Mouse (Mus musculus): ENCODE measurements at regions not wholly inside any gene's neighbourhood (a gene's known extent, or its start where the extent isn't known, plus 50 kb on each side); places are given as distances from the start of the nearest gene placed in this dataset.
"Not testable (repeated sequence)": the region's sequence is repeated elsewhere in the genome, so short reads cannot be mapped to it uniquely, and the experiment has no call there.

GRCm38 (mm10) chr2:79022954-79023353 is 155.0 kb downstream of the Ube2e3 start:
- WGBS (ENCODE audit: insufficient replicate concordance) = 70% methylated on average over 2 of the region's 2 CpGs
- no peak overlapping the region for H3K9ac ChIP-seq
- no peak for ATAC-seq (ENCODE audit: insufficient read depth)
- H3K27ac ChIP-seq (replicated peaks) = no peak overlapping the region
- no peak overlapping the region for H3K4me2 ChIP-seq
- H3K27me3 ChIP-seq = no peaks in the 10 kb centered on the region
- H3K9me3 ChIP-seq (replicated peaks) = no peaks in the 10 kb centered on the region
- H3K4me1 ChIP-seq (replicated peaks) = no peaks in the 10 kb centered on the region
- H3K4me3 ChIP-seq (replicated peaks) = no peak overlapping the region
- H3K36me3 ChIP-seq (replicated peaks) = no peaks in the 10 kb centered on the region

- Histone ChIP-seq H3K36me3 (replicated peaks) (no peaks in the 10 kb centered on the region), H3K9ac (no peak overlapping the region), H3K27ac (replicated peaks) (no peak overlapping the region), H3K9me3 (replicated peaks) (no peaks in the 10 kb centered on the region), H3K4me3 (replicated peaks) (no peak overlapping the region), H3K4me2 (no peak overlapping the region), H3K27me3 (no peaks in the 10 kb centered on the region), H3K4me1 (replicated peaks) (no peaks in the 10 kb centered on the region)
- 69% methylated on average over 4 of the region's 4 CpGs for WGBS (ENCODE audit: insufficient replicate concordance)
- no peak for ATAC-seq (ENCODE audit: insufficient read depth)
Measured at GRCm38 (mm10) chr2:79025678-79026077, 157.8 kb downstream of the Ube2e3 start.

- no peak overlapping the region for H3K4me3 ChIP-seq (replicated peaks)
- WGBS (ENCODE audit: insufficient replicate concordance) = 48% methylated on average over 1 of the region's 1 CpGs
- no peaks in the 10 kb centered on the region for H3K36me3 ChIP-seq (replicated peaks)
- no peak overlapping the region for H3K27ac ChIP-seq (replicated peaks)
- no peak for ATAC-seq (ENCODE audit: insufficient read depth)
- no peaks in the 10 kb centered on the region for H3K4me1 ChIP-seq (replicated peaks)
- H3K9ac ChIP-seq = no peak overlapping the region
- no peaks in the 10 kb centered on the region for H3K9me3 ChIP-seq (replicated peaks)
- no peak overlapping the region for H3K4me2 ChIP-seq
- H3K27me3 ChIP-seq = no peaks in the 10 kb centered on the region
Measured at GRCm38 (mm10) chr2:79030990-79031389, 163.1 kb downstream of the Ube2e3 start.

- Histone ChIP-seq H3K4me2 (no peak overlapping the region), H3K4me1 (replicated peaks) (no peaks in the 10 kb centered on the region), H3K4me3 (replicated peaks) (no peak overlapping the region), H3K27ac (replicated peaks) (no peak overlapping the region), H3K36me3 (replicated peaks) (no peaks in the 10 kb centered on the region), H3K9me3 (replicated peaks) (no peaks in the 10 kb centered on the region), H3K9ac (no peak overlapping the region), H3K27me3 (no peaks in the 10 kb centered on the region)
- WGBS (ENCODE audit: insufficient replicate concordance) = 38% methylated on average over 2 of the region's 2 CpGs
- ATAC-seq (ENCODE audit: insufficient read depth) = no peak
Measured at GRCm38 (mm10) chr2:79036296-79036695, 168.4 kb downstream of the Ube2e3 start.

GRCm38 (mm10) chr2:79038624-79039023 is 170.7 kb downstream of the Ube2e3 start:
- Histone ChIP-seq H3K27ac (replicated peaks) (no peak overlapping the region), H3K27me3 (no peaks in the 10 kb centered on the region), H3K9me3 (replicated peaks) (no peaks in the 10 kb centered on the region), H3K4me3 (replicated peaks) (no peak overlapping the region), H3K9ac (no peak overlapping the region), H3K36me3 (replicated peaks) (no peaks in the 10 kb centered on the region), H3K4me2 (no peak overlapping the region), H3K4me1 (replicated peaks) (no peaks in the 10 kb centered on the region)
- WGBS (ENCODE audit: insufficient replicate concordance) = 63% methylated on average over 5 of the region's 5 CpGs
- ATAC-seq (ENCODE audit: insufficient read depth) = no peak

GRCm38 (mm10) chr2:79044804-79045203 is 176.9 kb downstream of the Ube2e3 start:
- WGBS (ENCODE audit: insufficient replicate concordance) = 65% methylated on average over 3 of the region's 3 CpGs
- H3K4me2 ChIP-seq = not testable (repeated sequence)

GRCm38 (mm10) chr2:79045508-79045907 is 177.6 kb downstream of the Ube2e3 start:
- H3K9me3 ChIP-seq (replicated peaks) = no peaks in the 10 kb centered on the region
- no peaks in the 10 kb centered on the region for H3K4me1 ChIP-seq (replicated peaks)
- no peaks in the 10 kb centered on the region for H3K36me3 ChIP-seq (replicated peaks)
- 56% methylated on average over 4 of the region's 4 CpGs for WGBS (ENCODE audit: insufficient replicate concordance)
- H3K27me3 ChIP-seq = no peaks in the 10 kb centered on the region
- no peak overlapping the region for H3K27ac ChIP-seq (replicated peaks)
- no peak overlapping the region for H3K4me2 ChIP-seq
- H3K9ac ChIP-seq = no peak overlapping the region
- no peak for ATAC-seq (ENCODE audit: insufficient read depth)
- no peak overlapping the region for H3K4me3 ChIP-seq (replicated peaks)

More at GRCm38 (mm10) chr2:79044804-79045203, 176.9 kb downstream of the Ube2e3 start:
- not testable (repeated sequence) for H3K4me1 ChIP-seq (replicated peaks); H3K9ac ChIP-seq; H3K4me3 ChIP-seq (replicated peaks); ATAC-seq (ENCODE audit: insufficient read depth); H3K36me3 ChIP-seq (replicated peaks); H3K27me3 ChIP-seq; H3K9me3 ChIP-seq (replicated peaks); H3K27ac ChIP-seq (replicated peaks)

- H3K36me3 ChIP-seq (replicated peaks) = no peaks in the 10 kb centered on the region
- H3K27ac ChIP-seq (replicated peaks) = no peak overlapping the region
- H3K4me2 ChIP-seq = no peak overlapping the region
- H3K4me1 ChIP-seq (replicated peaks) = no peaks in the 10 kb centered on the region
- H3K9ac ChIP-seq = no peak overlapping the region
- no peaks in the 10 kb centered on the region for H3K9me3 ChIP-seq (replicated peaks)
- H3K27me3 ChIP-seq = no peaks in the 10 kb centered on the region
- no peak for ATAC-seq (ENCODE audit: insufficient read depth)
- H3K4me3 ChIP-seq (replicated peaks) = no peak overlapping the region
- 67% methylated on average over 7 of the region's 7 CpGs for WGBS (ENCODE audit: insufficient replicate concordance)
Measured at GRCm38 (mm10) chr2:79048020-79048419, 180.1 kb downstream of the Ube2e3 start.

GRCm38 (mm10) chr2:79048777-79049537 is 181.0 kb downstream of the Ube2e3 start:
- WGBS (ENCODE audit: insufficient replicate concordance) = 66% methylated on average over 5 of the region's 5 CpGs
- Histone ChIP-seq H3K27ac (replicated peaks) (no peak overlapping the region), H3K4me1 (replicated peaks) (no peaks in the 10 kb centered on the region), H3K4me2 (no peak overlapping the region), H3K9me3 (replicated peaks) (no peaks in the 10 kb centered on the region), H3K27me3 (no peaks in the 10 kb centered on the region), H3K4me3 (replicated peaks) (no peak overlapping the region), H3K9ac (no peak overlapping the region), H3K36me3 (replicated peaks) (no peaks in the 10 kb centered on the region)
- no peak for ATAC-seq (ENCODE audit: insufficient read depth)

- no peak overlapping the region for H3K4me2 ChIP-seq
- no peak overlapping the region for H3K9ac ChIP-seq
- H3K27me3 ChIP-seq = no peaks in the 10 kb centered on the region
- no peaks in the 10 kb centered on the region for H3K4me1 ChIP-seq (replicated peaks)
- H3K36me3 ChIP-seq (replicated peaks) = no peaks in the 10 kb centered on the region
- H3K4me3 ChIP-seq (replicated peaks) = no peak overlapping the region
- H3K9me3 ChIP-seq (replicated peaks) = no peaks in the 10 kb centered on the region
- no peak overlapping the region for H3K27ac ChIP-seq (replicated peaks)
- WGBS (ENCODE audit: insufficient replicate concordance) = 65% methylated on average over 1 of the region's 1 CpGs
- no peak for ATAC-seq (ENCODE audit: insufficient read depth)
Measured at GRCm38 (mm10) chr2:79050495-79051046, 182.6 kb downstream of the Ube2e3 start.

- 62% methylated on average over 1 of the region's 1 CpGs for WGBS (ENCODE audit: insufficient replicate concordance)
- H3K9ac ChIP-seq = no peak overlapping the region
- H3K4me1 ChIP-seq (replicated peaks) = no peaks in the 10 kb centered on the region
- ATAC-seq (ENCODE audit: insufficient read depth) = no peak
- no peak overlapping the region for H3K4me3 ChIP-seq (replicated peaks)
- H3K9me3 ChIP-seq (replicated peaks) = no peaks in the 10 kb centered on the region
- H3K4me2 ChIP-seq = no peak overlapping the region
- H3K36me3 ChIP-seq (replicated peaks) = no peaks in the 10 kb centered on the region
- no peaks in the 10 kb centered on the region for H3K27me3 ChIP-seq
- H3K27ac ChIP-seq (replicated peaks) = no peak overlapping the region
Measured at GRCm38 (mm10) chr2:79052226-79052625, 184.3 kb downstream of the Ube2e3 start.

- H3K4me1 ChIP-seq (replicated peaks) = no peaks in the 10 kb centered on the region
- H3K9ac ChIP-seq = no peak overlapping the region
- H3K27me3 ChIP-seq = no peaks in the 10 kb centered on the region
- no peak overlapping the region for H3K4me3 ChIP-seq (replicated peaks)
- no peaks in the 10 kb centered on the region for H3K36me3 ChIP-seq (replicated peaks)
- H3K4me2 ChIP-seq = no peak overlapping the region
- H3K9me3 ChIP-seq (replicated peaks) = no peaks in the 10 kb centered on the region
- no peak overlapping the region for H3K27ac ChIP-seq (replicated peaks)
- 56% methylated on average over 2 of the region's 2 CpGs for WGBS (ENCODE audit: insufficient replicate concordance)
- ATAC-seq (ENCODE audit: insufficient read depth) = no peak
Measured at GRCm38 (mm10) chr2:79056138-79056537, 188.2 kb downstream of the Ube2e3 start.

Data from liver, embryonic 15.5 days (tissue).